13 mouse cellular contexts compared by ENCODE assay signal in the genomic region with DNA sequence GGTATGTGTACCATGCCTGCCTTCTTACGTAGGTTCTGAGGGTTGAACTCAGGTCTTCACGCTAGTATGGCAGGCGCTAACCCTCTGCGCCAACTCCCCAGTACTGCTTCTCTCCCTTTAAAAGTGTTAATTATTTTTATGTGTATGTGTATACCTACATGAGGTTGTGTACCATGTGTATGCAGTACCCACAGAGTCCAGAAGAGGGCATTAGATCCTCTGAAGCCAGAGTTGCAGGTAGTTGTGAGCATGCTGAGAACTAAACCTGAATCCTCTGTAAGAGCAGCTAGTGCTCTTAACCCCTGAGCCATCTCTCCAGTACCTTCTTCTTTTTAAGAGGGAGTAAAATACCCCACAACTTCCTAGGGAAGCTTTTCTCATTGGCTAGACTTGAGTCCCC.
"Had no signal": no experiment of that assay in that cellular context is flagged by ENCODE, and none has a peak within 500 bp of the region (broad histone marks: within the 10 kb centered on the region; RNA-seq: fewer than 3 reads in every experiment).

No protein-coding gene starts in this region.

- H3K9me3 ChIP-seq: intestine, embryonic 15.5 days had no signal

- H3K9ac ChIP-seq: intestine, embryonic 15.5 days; limb, embryonic 13.5 days; liver, embryonic 14.5 days; midbrain, embryonic 13.5 days; neural tube, embryonic 15.5 days had no signal

- H3K4me3 ChIP-seq: intestine, embryonic 15.5 days; limb, embryonic 13.5 days; midbrain, embryonic 13.5 days; myocyte; neural tube, embryonic 15.5 days had no signal

- DNase-seq: kidney, adult 8-10 months; kidney, postnatal 4 days; layer of hippocampus, postnatal 36 days; left cerebral cortex, postnatal 4 days; lung, adult 18-20 months; thymus, adult 18-20 months; thymus, postnatal 14 days had no signal

- H3K27ac ChIP-seq: intestine, embryonic 15.5 days; limb, embryonic 13.5 days; liver, embryonic 14.5 days; midbrain, embryonic 13.5 days; neural tube, embryonic 15.5 days had no signal

- H3K27me3 ChIP-seq: intestine, embryonic 15.5 days; limb, embryonic 13.5 days; midbrain, embryonic 13.5 days; neural tube, embryonic 15.5 days had no signal

- ATAC-seq: intestine, embryonic 15.5 days; midbrain, embryonic 13.5 days had no signal

- H3K36me3 ChIP-seq: intestine, embryonic 15.5 days; limb, embryonic 13.5 days; midbrain, embryonic 13.5 days; neural tube, embryonic 15.5 days had no signal

- H3K4me1 ChIP-seq: intestine, embryonic 15.5 days had no signal

- H3K4me2 ChIP-seq: intestine, embryonic 15.5 days; limb, embryonic 13.5 days; midbrain, embryonic 13.5 days; neural tube, embryonic 15.5 days had no signal
